Mouse (Mus musculus) CH12.LX (cell line): ENCODE measurements at regions not wholly inside any gene's neighbourhood (a gene's known extent, or its start where the extent isn't known, plus 50 kb on each side); places are given as distances from the start of the nearest gene placed in this dataset.

Experiments used
- DNase-seq: peaks from one replicate; pipeline ENCODE4 v3.0.0-alpha.2; 2013; ENCODE audit errors: extremely low read depth
- H3K27ac ChIP-seq: 2 replicates; pipeline ENCODE4 v1.5.1; 2012; ENCODE audit warnings: low read depth, mild to moderate bottlenecking, control low read depth, moderate library complexity; ENCODE audit not compliant: insufficient read depth
- H3K27me3 ChIP-seq: replicated peaks from 2 replicates; pipeline ENCODE3; 2012; ENCODE audit warnings: inconsistent platforms
- H3K36me3 ChIP-seq, 2 experiments: replicated peaks in 1 of 2; 2 replicates each; pipeline versions ENCODE3 to v1.6.1; 2012; ENCODE audit warnings: inconsistent platforms in 1 of 2, low read length in 1 of 2, mild to moderate bottlenecking in 1 of 2, mixed read lengths in 1 of 2, moderate library complexity in 1 of 2; ENCODE audit not compliant: control insufficient read depth in 1 of 2, insufficient read depth in 1 of 2
- H3K4me1 ChIP-seq, 2 experiments: 2 replicates each; pipeline ENCODE4 v1.6.1; 2012; ENCODE audit warnings: inconsistent platforms in 1 of 2, moderate library complexity in 1 of 2; ENCODE audit not compliant: insufficient read depth in 2 of 2, control insufficient read depth in 1 of 2
- H3K4me2 ChIP-seq: 2 replicates; pipeline ENCODE4 v1.6.1; 2012; ENCODE audit warnings: low read depth, mild to moderate bottlenecking, control low read depth; ENCODE audit not compliant: poor library complexity, insufficient read depth, severe bottlenecking
- H3K4me3 ChIP-seq, 3 experiments: fragments of 150-350 bp in 1 of 3; sonication (generic) in 1 of 3; replicated peaks in 1 of 3; 2 replicates each; pipeline versions ENCODE3 to v1.5.1; 2011 to 2012; ENCODE audit warnings: low read depth in 2 of 3, low read length in 2 of 3, mild to moderate bottlenecking in 2 of 3, moderate library complexity in 2 of 3, control low read depth in 1 of 3, improper control_type of control experiment in 1 of 3, inconsistent platforms in 1 of 3, mixed read lengths in 1 of 3; ENCODE audit not compliant: poor library complexity in 1 of 3
- H3K79me2 ChIP-seq: replicated peaks from 2 replicates; pipeline ENCODE4 v1.6.1; 2012; ENCODE audit warnings: mild to moderate bottlenecking, moderate library complexity; ENCODE audit not compliant: control insufficient read depth, poor library complexity, insufficient read depth, severe bottlenecking; ENCODE audit errors: extremely low read depth
- H3K9ac ChIP-seq: 2 replicates; pipeline ENCODE4 v1.6.1; 2012; ENCODE audit warnings: low read depth, mild to moderate bottlenecking, control low read depth, moderate library complexity; ENCODE audit not compliant: insufficient read depth
- H3K9me3 ChIP-seq: replicated peaks from 2 replicates; pipeline ENCODE3; 2012; ENCODE audit warnings: low read length, inconsistent platforms, mixed read lengths
- BHLHE40 ChIP-seq: IDR thresholded peaks from 2 replicates; pipeline ENCODE4 v1.6.1; 2011; ENCODE audit warnings: mild to moderate bottlenecking, low read depth, low read length, improper control_type of control experiment
- CHD1 ChIP-seq: IDR thresholded peaks from 2 replicates; pipeline ENCODE4 v1.6.1; 2012; ENCODE audit warnings: low read depth, low read length, improper control_type of control experiment, inconsistent platforms
- CHD2 ChIP-seq: IDR thresholded peaks from 2 replicates; pipeline ENCODE4 v1.6.1; 2011; ENCODE audit warnings: low read length, improper control_type of control experiment
- CTCF ChIP-seq, 2 experiments: IDR thresholded peaks in 1 of 2; conservative IDR thresholded peaks in 1 of 2; 2 replicates each; pipeline ENCODE4 v1.5.1; 2011 to 2012; ENCODE audit warnings: low read depth in 2 of 2, low read length in 2 of 2, improper control_type of control experiment in 1 of 2, inconsistent platforms in 1 of 2, mild to moderate bottlenecking in 1 of 2, moderate library complexity in 1 of 2
- E2F4 ChIP-seq: IDR thresholded peaks from 2 replicates; pipeline ENCODE4 v1.6.1; 2011; ENCODE audit warnings: low read depth, low read length, improper control_type of control experiment; ENCODE audit not compliant: insufficient replicate concordance
- ELF1 ChIP-seq: IDR thresholded peaks from 2 replicates; pipeline ENCODE4 v1.6.1; 2014; ENCODE audit warnings: low read depth, mild to moderate bottlenecking, inconsistent platforms, low read length, improper control_type of control experiment
- JUND ChIP-seq: conservative IDR thresholded peaks from 2 replicates; pipeline ENCODE4 v1.6.1; 2011; ENCODE audit warnings: low read depth, low read length, improper control_type of control experiment
- KAT2A ChIP-seq: IDR thresholded peaks from 2 replicates; pipeline ENCODE4 v1.6.1; 2012; ENCODE audit warnings: low read length, improper control_type of control experiment, inconsistent platforms; ENCODE audit not compliant: insufficient replicate concordance
- MAFK ChIP-seq: IDR thresholded peaks from 2 replicates; pipeline ENCODE4 v1.6.1; 2011; ENCODE audit warnings: low read length, improper control_type of control experiment; ENCODE audit not compliant: insufficient replicate concordance
- MAX ChIP-seq: IDR thresholded peaks from 2 replicates; pipeline ENCODE4 v1.6.1; 2011; ENCODE audit warnings: low read length, improper control_type of control experiment
- MEF2A ChIP-seq: IDR thresholded peaks from 2 replicates; pipeline ENCODE4 v1.6.1; 2014; ENCODE audit warnings: low read depth, mild to moderate bottlenecking, inconsistent platforms, low read length, improper control_type of control experiment, borderline replicate concordance
- MXI1 ChIP-seq: IDR thresholded peaks from 2 replicates; pipeline ENCODE4 v1.6.1; 2011; ENCODE audit warnings: mild to moderate bottlenecking, low read depth, low read length, improper control_type of control experiment
- MYC ChIP-seq: IDR thresholded peaks from 2 replicates; pipeline ENCODE4 v1.6.1; 2011; ENCODE audit warnings: low read depth, mild to moderate bottlenecking, improper control_type of control experiment, low read length
- NELFE ChIP-seq: IDR thresholded peaks from 2 replicates; pipeline ENCODE4 v1.6.1; 2011; ENCODE audit warnings: low read depth, low read length, improper control_type of control experiment
- NRF1 ChIP-seq: IDR thresholded peaks from 2 replicates; pipeline ENCODE4 v1.6.1; 2014; ENCODE audit warnings: low read depth, mild to moderate bottlenecking, inconsistent platforms, low read length, improper control_type of control experiment, moderate library complexity
- POLR2A ChIP-seq: IDR thresholded peaks from 2 replicates; pipeline ENCODE4 v1.6.1; 2011; ENCODE audit warnings: low read depth, mild to moderate bottlenecking, improper control_type of control experiment, low read length
- POLR2AphosphoS2 ChIP-seq: IDR thresholded peaks from 2 replicates; pipeline ENCODE4 v1.6.1; 2011; ENCODE audit warnings: low read depth, low read length, improper control_type of control experiment
- RCOR1 ChIP-seq: conservative IDR thresholded peaks from 2 replicates; pipeline ENCODE4 v1.6.1; 2012; ENCODE audit warnings: low read depth, mild to moderate bottlenecking, inconsistent platforms, low read length, improper control_type of control experiment
- SMC3 ChIP-seq: IDR thresholded peaks from 2 replicates; pipeline ENCODE4 v1.6.1; 2011; ENCODE audit warnings: low read depth, low read length, improper control_type of control experiment
- TBP ChIP-seq: conservative IDR thresholded peaks from 2 replicates; pipeline ENCODE4 v1.6.1; 2011; ENCODE audit warnings: low read depth, low read length, improper control_type of control experiment
- UBTF ChIP-seq: IDR thresholded peaks from 2 replicates; pipeline ENCODE4 v1.6.1; 2012; ENCODE audit warnings: low read depth, mild to moderate bottlenecking, inconsistent platforms, low read length, improper control_type of control experiment, moderate library complexity
- USF1 ChIP-seq: IDR thresholded peaks from 2 replicates; pipeline ENCODE4 v1.6.1; 2014; ENCODE audit warnings: low read depth, mild to moderate bottlenecking, inconsistent platforms, low read length, improper control_type of control experiment
- ZMIZ1 ChIP-seq: IDR thresholded peaks from 2 replicates; pipeline ENCODE4 v1.6.1; 2012; ENCODE audit warnings: low read depth, mild to moderate bottlenecking, inconsistent platforms, low read length, improper control_type of control experiment
- dilution Hi-C: fragments of 300-500 bp; cut with MboI; formaldehyde crosslinking; loops from 2 replicates; pipeline ENCODE4 v1.14.3; 2020; ENCODE audit warnings: low sequenced_read_pairs; ENCODE audit not compliant: extremely low pct_unique_long_range_greater_than_20kb, extremely low pct_ligation_motif_present
- in situ Hi-C: fragments of 300-500 bp; cut with MboI; formaldehyde crosslinking; loops from 3 replicates; pipeline ENCODE4 v1.14.3; 2019; ENCODE audit warnings: low sequenced_read_pairs, low pct_ligation_motif_present, low pct_unique_long_range_greater_than_20kb, mixed read lengths

GRCm38 (mm10) chr12:16141193-16141592 lies 324.5 kb upstream of the Trib2 start:
- H3K9ac ChIP-seq = no peak overlapping the region
- no peak for TF ChIP-seq USF1
- no peak for TF ChIP-seq MYC
- no peak for TF ChIP-seq POLR2AphosphoS2
- TF ChIP-seq CTCF (conservative IDR thresholded peaks at IDR 0.05 in 1 of 2, IDR thresholded peaks at IDR 0.05 in 1 of 2; ENCODE audit: low read depth in 2 of 2, low read length in 2 of 2) = no peak
- TF ChIP-seq SMC3 = no peak
- TF ChIP-seq NELFE = no peak
- no peak for TF ChIP-seq KAT2A
- TF ChIP-seq MXI1 = no peak
- TF ChIP-seq MEF2A = no peak
- no peak for TF ChIP-seq JUND
- TF ChIP-seq CHD2 = no peak
- TF ChIP-seq ELF1 = no peak
- no peak for TF ChIP-seq NRF1
- TF ChIP-seq ZMIZ1 = no peak
- TF ChIP-seq E2F4 = no peak
- no peak for TF ChIP-seq MAX
- TF ChIP-seq CHD1 = no peak
- no peak for TF ChIP-seq POLR2A
- TF ChIP-seq UBTF = no peak
- no peak for TF ChIP-seq RCOR1
- TF ChIP-seq, all 38 proteins: peak for 0
- H3K36me3 ChIP-seq = no peaks in the 10 kb centered on the region
- no peaks in the 10 kb centered on the region for H3K79me2 ChIP-seq
- no peak overlapping the region for H3K27ac ChIP-seq
- no peak for DNase-seq
- H3K9me3 ChIP-seq = no peaks in the 10 kb centered on the region
- in situ Hi-C loops = no loop called here
- no peaks in the 10 kb centered on the region for H3K27me3 ChIP-seq
- no peak overlapping the region for H3K4me3 ChIP-seq
- peaks cover 2 to 19% of the 10 kb centered on the region in 2 experiments; a peak in 3 of 4 replicates for H3K4me1 ChIP-seq
- dilution Hi-C loops = no loop called here
- H3K4me2 ChIP-seq = no peak overlapping the region

GRCm38 (mm10) chr12:16140511-16141110 lies 323.9 kb upstream of the Trib2 start:
- Histone ChIP-seq H3K27me3 (no peaks in the 10 kb centered on the region), H3K4me2 (no peak overlapping the region), H3K4me3 (no peak overlapping the region), H3K36me3 (no peaks in the 10 kb centered on the region), H3K9me3 (no peaks in the 10 kb centered on the region), H3K9ac (no peak overlapping the region), H3K79me2 (no peaks in the 10 kb centered on the region), H3K4me1 (peaks cover 3 to 25% of the 10 kb centered on the region in 2 experiments; a peak in 3 of 4 replicates), H3K27ac (no peak overlapping the region)
- DNase-seq = no peak
- no peak for TF ChIP-seq MXI1
- no peak for TF ChIP-seq MAFK
- TF ChIP-seq CHD2 = no peak
- TF ChIP-seq NRF1 = no peak
- no peak for TF ChIP-seq SMC3
- no peak for TF ChIP-seq NELFE
- no peak for TF ChIP-seq POLR2A
- TF ChIP-seq TBP = no peak
- no peak for TF ChIP-seq BHLHE40
- dilution Hi-C loops (no loop called here), in situ Hi-C loops (no loop called here)
